Mouse (Mus musculus): ENCODE measurements around the gene Pkdrej. TPM values are rescaled to one million over a fixed set of nuclear protein-coding genes. Genes with fewer than 3 reads are reported as not detected.
"Not testable (repeated sequence)": the region's sequence is repeated elsewhere in the genome, so short reads cannot be mapped to it uniquely, and the experiment has no call there.

Gene Pkdrej
- polyA plus RNA-seq, 1 experiment from 2014 or later, result 0.24 TPM

GRCm38 (mm10) chr15:85783146-85783545, 38.4 kb downstream of the Pkdrej start:
- Histone ChIP-seq H3K36me3 (ENCODE audit: insufficient read depth) (no peaks in the 10 kb centered on the region), H3K4me1 (ENCODE audit: insufficient read depth) (no peaks in the 10 kb centered on the region), H3K9ac (no peak overlapping the region), H3K27me3 (ENCODE audit: insufficient read depth, low read length) (no peaks in the 10 kb centered on the region), H3K9me3 (ENCODE audit: low read depth, low read length) (no peaks in the 10 kb centered on the region; the same call in 1 of the 2 replicates), H3K4me2 (no peak overlapping the region), H3K4me3 (ENCODE audit: low read depth, low read length) (no peak overlapping the region), H3K27ac (ENCODE audit: low read depth) (no peak overlapping the region)
- TF ChIP-seq CTCF (IDR thresholded peaks at IDR 0.05; ENCODE audit: low read depth), result peak; percentile 31
- 79% methylated on average over 4 of the region's 4 CpGs for WGBS
- no peak for DNase-seq
- no peak for ATAC-seq (ENCODE audit: insufficient read depth)

GRCm38 (mm10) chr15:85778891-85779290, 42.6 kb downstream of the Pkdrej start:
- not testable (repeated sequence) for ATAC-seq (ENCODE audit: insufficient read depth)
- WGBS, result 91% methylated on average over 6 of the region's 6 CpGs

GRCm38 (mm10) chr15:85776771-85777170, 44.8 kb downstream of the Pkdrej start:
- Histone ChIP-seq H3K36me3 (ENCODE audit: insufficient read depth) (no peaks in the 10 kb centered on the region), H3K4me1 (ENCODE audit: insufficient read depth) (no peaks in the 10 kb centered on the region), H3K27me3 (ENCODE audit: insufficient read depth, low read length) (no peaks in the 10 kb centered on the region), H3K27ac (ENCODE audit: low read depth) (no peak overlapping the region), H3K9me3 (ENCODE audit: low read depth, low read length) (no peaks in the 10 kb centered on the region), H3K4me3 (ENCODE audit: low read depth, low read length) (no peak overlapping the region), H3K9ac (no peak overlapping the region), H3K4me2 (no peak overlapping the region)
- no peak for TF ChIP-seq CTCF (IDR thresholded peaks at IDR 0.05; ENCODE audit: low read depth)
- WGBS, result 76% methylated on average over 5 of the region's 5 CpGs
- DNase-seq, result no peak
- no peak for ATAC-seq (ENCODE audit: insufficient read depth)

More at GRCm38 (mm10) chr15:85778891-85779290, 42.6 kb downstream of the Pkdrej start:
- H3K36me3 ChIP-seq (ENCODE audit: insufficient read depth); H3K27ac ChIP-seq (ENCODE audit: low read depth); H3K4me2 ChIP-seq; H3K27me3 ChIP-seq (ENCODE audit: insufficient read depth, low read length); H3K9ac ChIP-seq; DNase-seq; H3K9me3 ChIP-seq (ENCODE audit: low read depth, low read length); H3K4me3 ChIP-seq (ENCODE audit: low read depth, low read length); H3K4me1 ChIP-seq (ENCODE audit: insufficient read depth): not testable (repeated sequence)

GRCm38 (mm10) chr15:85776241-85776640, 45.3 kb downstream of the Pkdrej start:
- no peaks in the 10 kb centered on the region for H3K4me1 ChIP-seq (ENCODE audit: insufficient read depth)
- TF ChIP-seq CTCF (IDR thresholded peaks at IDR 0.05; ENCODE audit: low read depth), result no peak
- H3K9me3 ChIP-seq (ENCODE audit: low read depth, low read length), result no peaks in the 10 kb centered on the region
- DNase-seq (no peak), ATAC-seq (ENCODE audit: insufficient read depth) (no peak)
- H3K27ac ChIP-seq (ENCODE audit: low read depth), result no peak overlapping the region
- H3K9ac ChIP-seq, result no peak overlapping the region
- 70% methylated on average over 2 of the region's 2 CpGs for WGBS
- H3K4me3 ChIP-seq (ENCODE audit: low read depth, low read length), result no peak overlapping the region
- H3K27me3 ChIP-seq (ENCODE audit: insufficient read depth, low read length), result no peaks in the 10 kb centered on the region
- no peaks in the 10 kb centered on the region for H3K36me3 ChIP-seq (ENCODE audit: insufficient read depth)
- no peak overlapping the region for H3K4me2 ChIP-seq

- no peak overlapping the region for H3K27ac ChIP-seq (ENCODE audit: low read depth)
- no peak for DNase-seq
- no peak overlapping the region for H3K4me2 ChIP-seq
- no peak overlapping the region for H3K4me3 ChIP-seq (ENCODE audit: low read depth, low read length)
- 73% methylated on average over 7 of the region's 7 CpGs for WGBS
- no peaks in the 10 kb centered on the region for H3K4me1 ChIP-seq (ENCODE audit: insufficient read depth)
- no peaks in the 10 kb centered on the region for H3K27me3 ChIP-seq (ENCODE audit: insufficient read depth, low read length)
- no peaks in the 10 kb centered on the region for H3K9me3 ChIP-seq (ENCODE audit: low read depth, low read length)
- no peaks in the 10 kb centered on the region for H3K36me3 ChIP-seq (ENCODE audit: insufficient read depth)
- TF ChIP-seq CTCF (IDR thresholded peaks at IDR 0.05; ENCODE audit: low read depth), result no peak
- no peak for ATAC-seq (ENCODE audit: insufficient read depth)
- H3K9ac ChIP-seq, result no peak overlapping the region
Observed at GRCm38 (mm10) chr15:85775001-85775400, 46.5 kb downstream of the Pkdrej start.

- Histone ChIP-seq H3K4me2 (no peak overlapping the region), H3K9ac (no peak overlapping the region), H3K9me3 (ENCODE audit: low read depth, low read length) (no peaks in the 10 kb centered on the region), H3K4me1 (ENCODE audit: insufficient read depth) (no peaks in the 10 kb centered on the region), H3K27me3 (ENCODE audit: insufficient read depth, low read length) (no peaks in the 10 kb centered on the region), H3K4me3 (ENCODE audit: low read depth, low read length) (no peak overlapping the region), H3K27ac (ENCODE audit: low read depth) (no peak overlapping the region), H3K36me3 (ENCODE audit: insufficient read depth) (no peaks in the 10 kb centered on the region)
- TF ChIP-seq CTCF (IDR thresholded peaks at IDR 0.05; ENCODE audit: low read depth), result no peak
- WGBS, result 82% methylated on average over 9 of the region's 9 CpGs
- DNase-seq, result no peak
- no peak for ATAC-seq (ENCODE audit: insufficient read depth)
Observed at GRCm38 (mm10) chr15:85774419-85774818, 47.1 kb downstream of the Pkdrej start.

- H3K4me3 ChIP-seq (ENCODE audit: low read depth, low read length), result no peak overlapping the region
- H3K36me3 ChIP-seq (ENCODE audit: insufficient read depth), result no peaks in the 10 kb centered on the region
- TF ChIP-seq CTCF (IDR thresholded peaks at IDR 0.05; ENCODE audit: low read depth), result no peak
- no peak overlapping the region for H3K9ac ChIP-seq
- H3K4me2 ChIP-seq, result no peak overlapping the region
- no peaks in the 10 kb centered on the region for H3K27me3 ChIP-seq (ENCODE audit: insufficient read depth, low read length)
- no peaks in the 10 kb centered on the region for H3K9me3 ChIP-seq (ENCODE audit: low read depth, low read length)
- H3K27ac ChIP-seq (ENCODE audit: low read depth), result no peak overlapping the region
- ATAC-seq (ENCODE audit: insufficient read depth) (no peak), DNase-seq (no peak)
- 77% methylated on average over 11 of the region's 11 CpGs for WGBS
- H3K4me1 ChIP-seq (ENCODE audit: insufficient read depth), result no peaks in the 10 kb centered on the region
Observed at GRCm38 (mm10) chr15:85772146-85772740, 49.3 kb downstream of the Pkdrej start.
